Mouse (Mus musculus) limb, embryonic 13.5 days (tissue): ENCODE results near the gene Cldn2. TPM values are rescaled to one million over a fixed set of nuclear protein-coding genes. Genes with fewer than 3 reads are reported as not detected.

ENCODE experiments used
- ATAC-seq: fragments of 200-750 bp; cut with Nextera tagmentation; 2 replicates; pipeline ENCODE4 v1.8.0; 2017; ENCODE audit warnings: low read depth, moderate number of reproducible peaks, moderate TSS enrichment; ENCODE audit not compliant: low FRiP score
- H3K27ac ChIP-seq: fragments of 300-500 bp; sonication (generic); 2 replicates; pipeline ENCODE4 v1.5.1; 2015; ENCODE audit warnings: inconsistent platforms, mild to moderate bottlenecking, moderate library complexity
- H3K27me3 ChIP-seq: fragments of 300-500 bp; sonication (generic); 2 replicates; pipeline ENCODE4 v1.6.1; 2015; ENCODE audit warnings: mild to moderate bottlenecking, inconsistent platforms
- H3K36me3 ChIP-seq: fragments of 300-500 bp; sonication (generic); 2 replicates; pipeline ENCODE4 v1.6.1; 2015; ENCODE audit warnings: inconsistent platforms, mild to moderate bottlenecking, moderate library complexity
- H3K4me1 ChIP-seq: fragments of 300-500 bp; sonication (generic); 2 replicates; pipeline ENCODE4 v1.6.1; 2015; ENCODE audit warnings: inconsistent platforms
- H3K4me2 ChIP-seq: fragments of 300-500 bp; sonication (generic); replicated peaks from 2 replicates; pipeline ENCODE4 v1.6.1; 2015; ENCODE audit warnings: inconsistent platforms, mild to moderate bottlenecking, moderate library complexity
- H3K4me3 ChIP-seq: fragments of 300-500 bp; sonication (generic); 2 replicates; pipeline ENCODE4 v1.5.1; 2015; ENCODE audit warnings: moderate library complexity, mild to moderate bottlenecking, inconsistent platforms
- H3K9ac ChIP-seq: fragments of 300-500 bp; sonication (generic); 2 replicates; pipeline ENCODE4 v1.6.1; 2015; ENCODE audit warnings: mild to moderate bottlenecking, inconsistent platforms
- H3K9me3 ChIP-seq: fragments of 300-500 bp; sonication (generic); 2 replicates; pipeline ENCODE4 v1.6.1; 2016; ENCODE audit warnings: inconsistent platforms
- WGBS: fragments of 180-500 bp; shearing (Covaris S2); methylation state at CpG from one replicate; pipeline ENCODE4 v1.1.7; 2015; 5-methylcytosine and 5-hydroxymethylcytosine counted together
- polyA plus RNA-seq: library from polyadenylated mRNA; unstranded; fragments of >200 nt; fragmentation: Nextera tagmentation; extraction: Ambion mirVana; gene quantifications from 2 replicates; pipeline ENCODE4 v1.2.1, GENCODE M21; 2015

The Cldn2 gene
- polyA plus RNA-seq, 1 experiment from 2014 or later, result 0.27 TPM

DNA sequence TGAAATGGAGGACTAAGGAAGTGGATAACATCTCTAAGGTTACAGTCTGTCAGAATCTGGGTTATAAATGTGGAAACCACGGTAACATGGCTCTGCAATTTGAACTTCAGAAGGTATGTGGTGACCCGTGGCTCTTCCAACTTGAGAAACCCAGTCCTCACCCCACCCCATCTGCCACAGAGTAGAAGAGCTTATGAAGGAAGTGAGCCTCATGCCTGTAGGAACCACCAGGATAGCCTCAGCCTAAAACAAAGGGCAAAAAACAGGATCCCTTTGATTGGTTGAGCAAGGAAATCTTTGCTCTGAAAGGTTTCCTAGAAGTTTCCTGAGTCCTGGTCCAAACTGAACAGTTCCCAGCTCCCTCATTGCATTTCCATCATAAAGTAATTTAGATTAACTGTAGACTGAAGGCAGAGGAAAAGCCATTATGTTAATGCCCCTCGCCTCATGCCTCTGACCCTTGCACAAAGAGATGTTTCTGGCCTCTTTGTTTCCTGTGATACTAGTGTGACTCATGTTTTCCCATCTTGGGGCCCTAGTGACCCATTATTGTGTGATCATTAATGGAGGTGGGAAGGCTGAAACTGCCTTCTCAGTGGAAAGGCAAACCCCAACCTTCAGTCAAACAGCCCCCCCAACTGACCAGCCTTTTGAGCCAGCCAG, 12.1 kb downstream of the Cldn2 start:
- Histone ChIP-seq H3K9me3 (no peaks in the 10 kb centered on the region), H3K4me3 (no peak overlapping the region), H3K36me3 (no peaks in the 10 kb centered on the region), H3K4me1 (0 out of 2 replicates have a peak, but pooled peaks cover 3% of the 10 kb centered on the region), H3K27ac (no peak overlapping the region), H3K9ac (no peak overlapping the region), H3K4me2 (no peak overlapping the region), H3K27me3 (peaks cover 54% of the 10 kb centered on the region)
- ATAC-seq, result no peak
- 59% methylated on average over 3 of the region's 3 CpGs for WGBS

DNA sequence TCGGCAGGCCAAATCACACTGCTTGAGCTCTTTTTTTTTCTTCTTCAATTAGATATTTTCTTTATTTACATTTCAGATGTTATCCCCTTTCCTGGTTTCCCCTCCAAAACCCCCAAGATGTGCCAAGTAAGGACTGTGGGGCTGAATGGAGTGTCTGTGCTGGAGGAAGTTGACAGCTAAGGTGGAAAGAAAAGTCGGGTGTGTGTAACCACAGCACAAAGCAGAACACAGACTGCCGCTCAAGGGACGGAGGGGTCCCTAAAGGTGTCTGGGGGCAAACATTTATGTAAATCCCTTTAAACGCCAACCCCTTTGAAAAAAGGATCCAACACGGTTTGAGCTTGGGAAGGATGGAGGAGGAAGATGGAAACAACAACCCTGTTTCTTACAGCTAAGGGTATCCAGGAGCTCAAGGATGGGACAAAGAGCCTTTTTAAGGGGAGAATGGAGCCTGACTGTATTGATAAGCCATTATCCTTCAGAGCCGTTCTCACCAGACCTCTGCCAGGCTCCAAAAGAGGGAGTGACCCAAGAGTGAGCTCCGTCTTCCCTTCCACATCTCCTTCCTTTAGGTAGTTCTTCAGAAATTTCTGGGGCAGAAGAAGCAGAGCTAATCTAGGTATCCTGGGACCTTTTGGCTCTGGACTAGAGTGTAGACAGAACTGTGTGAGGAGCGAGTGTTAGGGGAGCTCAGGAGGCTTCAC, 12.8 kb downstream of the Cldn2 start:
- no peak for ATAC-seq
- WGBS, result 76% methylated on average over 9 of the region's 9 CpGs

DNA sequence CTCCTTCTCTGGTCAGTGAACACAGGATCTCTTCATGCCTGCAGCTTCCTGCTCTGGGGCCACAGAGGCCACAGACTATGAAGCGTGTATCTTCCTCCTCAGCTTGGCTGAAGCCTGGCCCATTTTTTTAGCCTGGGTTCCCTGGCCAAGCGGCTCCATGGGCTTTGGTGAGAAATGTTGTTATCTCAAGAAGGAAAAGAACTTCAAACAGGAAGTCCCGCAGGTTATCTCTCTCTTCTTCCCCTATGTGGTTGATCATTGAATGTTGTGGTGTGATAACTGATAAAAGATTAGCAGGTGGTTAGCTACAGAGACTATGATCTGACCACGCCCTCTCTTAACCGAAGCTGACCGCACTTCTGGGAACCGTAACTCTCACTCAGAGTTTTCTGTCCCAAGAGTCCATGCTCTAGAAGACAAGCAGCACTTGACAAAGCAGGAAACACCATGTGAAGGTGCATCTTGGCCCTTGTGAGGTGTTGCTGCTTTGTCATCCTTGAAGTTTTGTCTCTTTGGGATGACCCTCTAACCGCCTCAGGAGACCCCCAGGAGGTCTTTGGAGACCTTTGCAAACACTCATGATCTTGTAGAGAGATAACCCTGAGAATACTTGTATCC, 13.5 kb downstream of the Cldn2 start:
- Histone ChIP-seq H3K9ac (no peak overlapping the region), H3K9me3 (no peaks in the 10 kb centered on the region), H3K27ac (no peak overlapping the region), H3K4me1 (no peaks in the 10 kb centered on the region), H3K27me3 (peaks cover 44% of the 10 kb centered on the region), H3K4me2 (no peak overlapping the region), H3K36me3 (no peaks in the 10 kb centered on the region), H3K4me3 (no peak overlapping the region)
- 88% methylated on average over 8 of the region's 8 CpGs for WGBS
- ATAC-seq, result no peak

More for the DNA sequence above, 12.8 kb downstream of the Cldn2 start:
- H3K36me3 ChIP-seq, result no peaks in the 10 kb centered on the region
- no peaks in the 10 kb centered on the region for H3K4me1 ChIP-seq
- H3K4me2 ChIP-seq, result no peak overlapping the region
- no peak overlapping the region for H3K9ac ChIP-seq
- no peak overlapping the region for H3K27ac ChIP-seq
- no peak overlapping the region for H3K4me3 ChIP-seq
- no peaks in the 10 kb centered on the region for H3K9me3 ChIP-seq
- H3K27me3 ChIP-seq, result peaks cover 49% of the 10 kb centered on the region

DNA sequence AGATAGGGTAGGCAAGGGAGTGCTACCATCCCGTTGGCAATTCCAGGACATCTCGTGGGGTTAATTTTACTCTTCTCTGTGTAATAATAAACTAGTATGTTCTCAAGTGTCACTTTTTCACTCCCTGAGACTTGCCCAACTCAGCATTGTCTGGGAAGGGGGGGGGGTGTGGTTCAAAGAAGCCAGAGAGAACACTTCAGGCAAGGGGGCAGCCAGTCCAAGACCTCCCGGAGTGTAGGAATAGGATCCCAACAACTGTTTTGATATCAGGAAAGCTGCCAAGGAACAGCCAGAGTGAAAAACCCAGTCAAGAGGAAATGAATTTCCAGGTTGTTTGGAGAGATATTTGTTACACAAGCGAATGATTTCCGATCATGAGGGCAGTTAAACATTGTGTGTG, 14.6 kb downstream of the Cldn2 start:
- no peak for ATAC-seq
- H3K9ac ChIP-seq, result no peak overlapping the region
- no peaks in the 10 kb centered on the region for H3K36me3 ChIP-seq
- H3K4me2 ChIP-seq, result no peak overlapping the region
- H3K4me3 ChIP-seq, result no peak overlapping the region
- H3K9me3 ChIP-seq, result no peaks in the 10 kb centered on the region
- 68% methylated on average over 5 of the region's 5 CpGs for WGBS
- peaks cover 35% of the 10 kb centered on the region for H3K27me3 ChIP-seq
- H3K27ac ChIP-seq, result no peak overlapping the region
- no peaks in the 10 kb centered on the region for H3K4me1 ChIP-seq

DNA sequence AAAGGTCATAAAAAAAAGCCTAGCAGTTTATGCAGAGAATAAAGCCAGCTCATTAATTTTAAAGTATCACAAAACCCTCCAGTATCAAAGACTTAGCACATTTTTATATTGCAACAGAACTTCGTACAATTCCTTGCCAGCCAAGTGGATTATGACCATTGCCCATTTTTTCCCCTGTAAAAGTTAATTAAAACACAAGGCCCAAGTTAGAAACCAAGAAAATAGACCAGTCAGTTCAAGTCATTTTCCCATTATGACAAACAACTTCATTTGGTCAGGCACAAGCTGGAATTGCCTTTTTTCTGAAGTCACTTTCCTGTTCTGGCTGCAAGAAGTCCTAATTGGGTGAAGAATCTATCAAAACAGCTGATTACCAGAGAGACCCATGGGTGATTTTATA, 24.8 kb downstream of the Cldn2 start:
- Histone ChIP-seq H3K9ac (no peak overlapping the region), H3K4me3 (no peak overlapping the region), H3K27ac (no peak overlapping the region), H3K9me3 (no peaks in the 10 kb centered on the region), H3K4me2 (no peak overlapping the region), H3K27me3 (peaks cover 17% of the 10 kb centered on the region), H3K4me1 (no peaks in the 10 kb centered on the region), H3K36me3 (peaks cover 8% of the 10 kb centered on the region; the same call in 1 of the 2 replicates)
- ATAC-seq, result no peak
- WGBS, result 46% methylated on average over 1 of the region's 1 CpGs

DNA sequence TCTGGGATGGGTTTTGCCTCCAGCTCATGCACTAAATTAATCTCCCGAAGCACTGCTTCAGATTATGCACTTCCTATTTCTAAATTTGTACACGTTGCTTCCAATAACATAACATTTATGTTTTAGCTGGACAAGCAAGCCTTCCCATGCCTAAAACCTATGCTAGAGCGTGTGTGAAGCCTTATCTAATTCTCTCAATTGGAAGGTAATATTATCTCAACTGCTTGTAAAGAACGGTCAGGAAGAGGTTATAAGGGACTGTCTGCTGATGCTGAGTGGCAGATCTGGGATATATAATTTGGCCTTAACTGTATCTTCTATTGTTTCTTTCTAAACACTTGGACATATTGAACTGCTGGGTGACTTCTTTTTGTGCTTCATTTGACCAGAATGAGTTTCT, 26.3 kb downstream of the Cldn2 start:
- Histone ChIP-seq H3K4me3 (no peak overlapping the region), H3K9me3 (no peaks in the 10 kb centered on the region), H3K27me3 (peaks cover 19% of the 10 kb centered on the region), H3K4me1 (no peaks in the 10 kb centered on the region), H3K4me2 (no peak overlapping the region), H3K9ac (no peak overlapping the region), H3K36me3 (peaks cover 8% of the 10 kb centered on the region; the same call in 1 of the 2 replicates), H3K27ac (no peak overlapping the region)
- no peak for ATAC-seq
- 90% methylated on average over 4 of the region's 4 CpGs for WGBS

DNA sequence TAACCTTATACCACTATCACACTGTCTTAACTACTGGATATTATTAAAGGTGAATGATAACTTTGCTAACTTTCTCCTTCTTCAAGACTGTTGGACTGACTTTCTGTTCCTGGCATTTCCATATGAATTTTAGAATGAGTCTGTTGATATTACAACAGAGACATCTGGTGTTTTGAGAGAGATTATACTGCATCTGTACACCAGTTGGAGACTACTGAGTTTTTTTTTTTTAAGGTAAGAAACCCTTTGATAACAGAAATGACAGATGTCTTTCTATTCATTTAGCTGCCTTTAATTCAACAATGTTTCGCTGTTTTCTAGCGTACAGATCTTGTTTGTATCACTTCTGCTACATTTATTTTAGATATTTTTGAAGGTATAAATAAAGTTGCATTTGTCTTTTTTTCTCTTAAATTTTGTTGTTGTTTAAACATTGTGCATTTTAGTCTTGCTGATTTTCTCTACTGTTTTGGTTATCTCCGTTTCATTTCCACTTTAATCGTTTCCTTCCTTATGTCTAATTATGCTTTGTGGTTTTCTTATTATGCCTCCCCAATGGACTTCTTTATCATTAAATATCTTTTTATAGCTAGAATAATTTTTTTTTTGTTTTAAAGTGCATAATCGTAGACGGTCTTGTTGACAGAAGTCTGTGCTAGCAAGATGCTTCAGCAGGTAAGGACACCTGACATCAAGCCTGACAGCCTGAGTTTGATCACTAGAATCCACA, 27.9 kb downstream of the Cldn2 start:
- no peak overlapping the region for H3K4me3 ChIP-seq
- peaks cover 14% of the 10 kb centered on the region for H3K27me3 ChIP-seq
- ATAC-seq, result no peak
- no peak overlapping the region for H3K9ac ChIP-seq
- H3K9me3 ChIP-seq, result no peaks in the 10 kb centered on the region
- H3K27ac ChIP-seq, result no peak overlapping the region
- H3K4me1 ChIP-seq, result no peaks in the 10 kb centered on the region
- WGBS, result 90% methylated on average over 6 of the region's 6 CpGs
- H3K4me2 ChIP-seq, result no peak overlapping the region
- H3K36me3 ChIP-seq, result no peaks in the 10 kb centered on the region

DNA sequence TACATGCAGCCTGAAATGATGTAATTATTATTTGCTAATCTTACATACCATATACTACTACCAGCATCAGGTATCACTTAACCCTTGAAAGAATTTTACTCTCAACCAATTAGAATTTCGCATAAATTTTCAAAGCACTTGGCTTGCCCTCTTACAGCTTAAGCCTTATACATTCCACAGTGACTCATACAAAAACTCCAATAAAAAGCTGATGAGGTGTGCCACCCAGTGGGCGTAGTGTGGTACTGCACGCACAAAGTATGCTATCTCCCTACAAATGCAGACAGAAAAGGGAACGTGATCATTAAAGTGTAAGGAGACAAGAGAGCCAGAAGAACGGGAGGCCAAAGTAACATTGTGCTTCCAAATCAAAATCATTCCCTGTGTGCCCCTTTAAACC, 31.8 kb downstream of the Cldn2 start:
- H3K4me1 ChIP-seq, result no peaks in the 10 kb centered on the region
- H3K27ac ChIP-seq, result no peak overlapping the region
- peaks cover 13% of the 10 kb centered on the region; the same call in 1 of the 2 replicates for H3K27me3 ChIP-seq
- 19% methylated on average over 5 of the region's 5 CpGs for WGBS
- H3K4me3 ChIP-seq, result no peak overlapping the region
- no peaks in the 10 kb centered on the region for H3K9me3 ChIP-seq
- ATAC-seq, result peak; percentile 51; the same call in 1 of the 2 replicates
- no peak overlapping the region for H3K4me2 ChIP-seq
- H3K36me3 ChIP-seq, result 0 out of 2 replicates have a peak, but pooled peaks cover 4% of the 10 kb centered on the region
- no peak overlapping the region for H3K9ac ChIP-seq

DNA sequence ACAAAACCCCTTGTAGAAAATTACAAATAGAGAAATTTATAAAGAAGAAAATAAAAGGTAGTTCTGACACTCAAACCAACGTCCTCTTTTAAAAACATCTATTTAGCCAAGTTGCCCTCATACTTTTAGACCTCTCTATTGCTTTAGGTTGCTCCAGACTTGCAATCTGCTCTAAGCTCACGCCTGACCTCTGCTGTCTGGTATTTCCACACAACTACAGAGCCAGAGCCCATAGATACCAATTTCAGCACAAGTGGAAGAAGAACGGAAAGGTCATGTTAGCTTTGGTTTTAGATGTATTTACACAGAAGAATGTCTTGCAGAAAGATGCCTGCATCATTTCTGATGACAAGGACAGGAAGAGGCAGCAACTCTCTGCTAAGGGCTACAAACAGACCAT, 38.4 kb downstream of the Cldn2 start:
- Histone ChIP-seq H3K4me2 (no peak overlapping the region), H3K4me3 (no peak overlapping the region), H3K27me3 (peaks cover 12% of the 10 kb centered on the region; the same call in 1 of the 2 replicates), H3K36me3 (0 out of 2 replicates have a peak, but pooled peaks cover 4% of the 10 kb centered on the region), H3K4me1 (no peaks in the 10 kb centered on the region), H3K9ac (no peak overlapping the region), H3K9me3 (no peaks in the 10 kb centered on the region), H3K27ac (no peak overlapping the region)
- no peak for ATAC-seq
- WGBS, result 54% methylated on average over 3 of the region's 3 CpGs

DNA sequence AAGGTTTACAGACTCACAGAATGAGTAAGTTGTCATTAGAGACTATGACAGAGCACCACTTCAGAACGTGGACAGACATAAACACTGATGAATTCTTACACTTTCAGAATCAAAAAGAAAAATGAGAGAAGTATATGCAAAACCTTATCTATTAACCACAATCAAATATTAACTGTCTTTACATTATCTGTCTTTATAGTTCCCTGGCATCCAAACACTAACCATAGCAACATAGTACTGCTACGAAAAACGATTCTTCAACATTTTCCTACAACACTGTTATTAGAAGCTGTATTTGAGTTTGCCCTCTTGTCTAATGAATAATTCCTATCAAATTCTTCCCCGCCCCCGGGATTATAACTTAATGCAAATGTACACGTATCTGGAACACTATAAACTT, 40.5 kb downstream of the Cldn2 start:
- no peak for ATAC-seq
- WGBS, result 85% methylated on average over 6 of the region's 6 CpGs

DNA sequence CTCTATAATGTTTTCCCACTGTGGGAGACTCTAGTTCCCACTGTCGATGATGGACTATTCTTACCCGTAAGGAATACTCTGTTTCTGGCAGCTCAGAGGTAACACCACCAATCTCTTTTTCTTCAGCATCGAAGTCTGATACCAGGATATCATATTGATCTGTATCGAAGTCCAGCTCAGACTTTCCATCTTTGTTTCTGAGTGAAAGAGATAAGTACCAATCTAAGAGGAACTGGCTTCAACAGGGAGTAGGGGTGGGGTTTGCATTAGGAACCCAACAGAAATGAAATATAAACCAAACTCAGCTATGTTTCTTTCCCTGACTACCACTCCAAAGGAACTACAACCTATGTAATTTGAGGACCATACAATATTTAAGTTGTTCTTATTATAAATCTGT, 54.2 kb downstream of the Cldn2 start:
- ATAC-seq, result no peak
- no peaks in the 10 kb centered on the region for H3K27me3 ChIP-seq
- H3K9me3 ChIP-seq, result no peaks in the 10 kb centered on the region
- H3K4me3 ChIP-seq, result no peak overlapping the region
- H3K36me3 ChIP-seq, result no peaks in the 10 kb centered on the region
- H3K9ac ChIP-seq, result no peak overlapping the region
- 95% methylated on average over 4 of the region's 4 CpGs for WGBS
- no peak overlapping the region for H3K4me2 ChIP-seq
- H3K4me1 ChIP-seq, result no peaks in the 10 kb centered on the region
- H3K27ac ChIP-seq, result no peak overlapping the region

More for the DNA sequence above, 40.5 kb downstream of the Cldn2 start:
- Histone ChIP-seq H3K4me2 (no peak overlapping the region), H3K4me1 (no peaks in the 10 kb centered on the region), H3K4me3 (no peak overlapping the region), H3K27me3 (peaks cover 10% of the 10 kb centered on the region; the same call in 1 of the 2 replicates), H3K9me3 (no peaks in the 10 kb centered on the region), H3K36me3 (no peaks in the 10 kb centered on the region), H3K9ac (no peak overlapping the region), H3K27ac (no peak overlapping the region)

DNA sequence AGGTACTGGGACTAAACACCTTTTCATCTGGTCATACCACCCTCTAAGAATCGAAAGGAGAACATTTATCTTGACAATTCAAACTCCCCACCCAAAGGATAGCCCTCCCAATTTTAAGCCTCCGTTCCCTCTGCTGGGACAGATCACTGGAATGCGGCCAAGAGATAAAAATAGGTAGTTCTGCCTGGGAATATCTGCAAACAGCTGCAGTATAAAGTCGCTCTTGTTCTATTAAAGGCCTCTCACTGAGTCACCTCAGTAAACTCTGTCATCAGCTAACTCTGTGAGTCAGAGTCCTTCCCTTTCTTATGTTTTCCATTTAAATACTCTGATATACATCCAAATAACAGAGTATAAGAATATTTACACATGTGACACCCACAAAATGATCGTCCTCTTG, 58.8 kb downstream of the Cldn2 start:
- H3K36me3 ChIP-seq, result no peaks in the 10 kb centered on the region

More for the DNA sequence above, 58.8 kb downstream of the Cldn2 start:
- no peak overlapping the region for H3K4me2 ChIP-seq
- no peak overlapping the region for H3K9ac ChIP-seq
- ATAC-seq, result no peak
- H3K4me1 ChIP-seq, result no peaks in the 10 kb centered on the region
- H3K27me3 ChIP-seq, result peaks cover 5% of the 10 kb centered on the region; the same call in 1 of the 2 replicates
- no peaks in the 10 kb centered on the region for H3K9me3 ChIP-seq
- H3K4me3 ChIP-seq, result no peak overlapping the region
- WGBS, result 72% methylated on average over 5 of the region's 5 CpGs
- H3K27ac ChIP-seq, result no peak overlapping the region
